Mouse (Mus musculus): ENCODE measurements around the gene Klf16.

GRCm38 (mm10) chr10:80589127-80589878, 12.2 kb upstream of the Klf16 start:
- TF ChIP-seq CTCF (IDR thresholded peaks at IDR 0.05; ENCODE audit: low read depth) (no peak), EP300 (IDR thresholded peaks at IDR 0.05; ENCODE audit: low read depth) (no peak)
